Mouse (Mus musculus) hindbrain, embryonic 16.5 days (tissue): ENCODE measurements around the gene Tesc. TPM values are rescaled to one million over a fixed set of nuclear protein-coding genes. Genes with fewer than 3 reads are reported as not detected.

Experiments used
- ATAC-seq: fragments of 200-750 bp; cut with Nextera tagmentation; 2 replicates; pipeline ENCODE4 v1.8.0; 2017; ENCODE audit warnings: moderate TSS enrichment, moderate library complexity
- H3K27ac ChIP-seq: fragments of 300-500 bp; sonication (generic); 2 replicates; pipeline ENCODE4 v1.5.1; 2014; ENCODE audit warnings: low read depth, mild to moderate bottlenecking, control low read depth, low read length, moderate library complexity
- H3K27me3 ChIP-seq: fragments of 300-500 bp; sonication (generic); replicated peaks from 2 replicates; pipeline ENCODE4 v1.6.1; 2014; ENCODE audit warnings: low read length; ENCODE audit not compliant: control insufficient read depth, insufficient read depth
- H3K36me3 ChIP-seq: fragments of 300-500 bp; sonication (generic); 2 replicates; pipeline ENCODE4 v1.6.1; 2014; ENCODE audit warnings: mild to moderate bottlenecking, low read length, moderate library complexity, mixed read lengths; ENCODE audit not compliant: control insufficient read depth, insufficient read depth
- H3K4me1 ChIP-seq: fragments of 300-500 bp; sonication (generic); 2 replicates; pipeline ENCODE4 v1.6.1; 2014; ENCODE audit warnings: low read depth, low read length; ENCODE audit not compliant: control insufficient read depth, insufficient read depth
- H3K4me2 ChIP-seq: fragments of 300-500 bp; sonication (generic); 2 replicates; pipeline ENCODE4 v1.6.1; 2014; ENCODE audit warnings: mild to moderate bottlenecking, low read length, control low read depth, moderate library complexity
- H3K4me3 ChIP-seq: fragments of 300-500 bp; sonication (generic); 2 replicates; pipeline ENCODE4 v1.5.1; 2014; ENCODE audit warnings: mild to moderate bottlenecking, low read length, control low read depth, moderate library complexity
- H3K9ac ChIP-seq: fragments of 300-500 bp; sonication (generic); 2 replicates; pipeline ENCODE4 v1.6.1; 2014; ENCODE audit warnings: low read depth, mild to moderate bottlenecking, control low read depth, low read length, moderate library complexity
- H3K9me3 ChIP-seq: fragments of 300-500 bp; sonication (generic); 2 replicates; pipeline ENCODE4 v1.6.1; 2014; ENCODE audit warnings: mild to moderate bottlenecking, low read length, moderate library complexity; ENCODE audit not compliant: control insufficient read depth
- WGBS: fragments of 180-500 bp; shearing (Covaris S2); extraction: QIAGEN DNeasy Blood & Tissue Kit; methylation state at CpG from one replicate; pipeline ENCODE4 v1.1.7; 2014; 5-methylcytosine and 5-hydroxymethylcytosine counted together
- polyA plus RNA-seq: library from polyadenylated mRNA; unstranded; fragments of >200 nt; fragmentation: Nextera tagmentation; extraction: Ambion mirVana; gene quantifications from 2 replicates; pipeline ENCODE4 v1.2.1, GENCODE M21; 2015

The Tesc gene
- polyA plus RNA-seq, 1 experiment from 2014 or later: 5.4 TPM

GRCm38 (mm10) chr5:118071766-118072165 lies 44.2 kb downstream of the Tesc start:
- 64% methylated on average over 5 of the region's 5 CpGs for WGBS
- Histone ChIP-seq H3K36me3 (peaks cover 4% of the 10 kb centered on the region; the same call in 1 of the 2 replicates), H3K9ac (no peak overlapping the region), H3K9me3 (no peaks in the 10 kb centered on the region), H3K4me3 (no peak overlapping the region), H3K27ac (no peak overlapping the region), H3K4me2 (no peak overlapping the region), H3K27me3 (no peaks in the 10 kb centered on the region), H3K4me1 (peaks cover 16% of the 10 kb centered on the region)
- no peak for ATAC-seq

GRCm38 (mm10) chr5:118073213-118073773 lies 45.8 kb downstream of the Tesc start:
- H3K27ac ChIP-seq: no peak overlapping the region
- no peaks in the 10 kb centered on the region for H3K36me3 ChIP-seq
- peaks cover 20% of the 10 kb centered on the region for H3K4me1 ChIP-seq
- H3K27me3 ChIP-seq: no peaks in the 10 kb centered on the region
- peak; percentile 46; the same call in 1 of the 2 replicates for ATAC-seq
- H3K9me3 ChIP-seq: no peaks in the 10 kb centered on the region
- no peak overlapping the region for H3K4me3 ChIP-seq
- WGBS: 36% methylated on average over 15 of the region's 15 CpGs
- H3K4me2 ChIP-seq: no peak overlapping the region
- H3K9ac ChIP-seq: no peak overlapping the region

- peak overlapping the region; percentile 57; the same call in 1 of the 2 replicates for H3K27ac ChIP-seq
- WGBS: 53% methylated on average over 15 of the region's 15 CpGs
- peak; percentile 18 for ATAC-seq
- no peaks in the 10 kb centered on the region for H3K9me3 ChIP-seq
- peaks cover 47% of the 10 kb centered on the region for H3K4me1 ChIP-seq
- no peak overlapping the region for H3K9ac ChIP-seq
- no peak overlapping the region for H3K4me3 ChIP-seq
- H3K36me3 ChIP-seq: no peaks in the 10 kb centered on the region
- no peak overlapping the region for H3K4me2 ChIP-seq
- no peaks in the 10 kb centered on the region for H3K27me3 ChIP-seq
Observed at GRCm38 (mm10) chr5:118076721-118077592, 49.4 kb downstream of the Tesc start.

- Histone ChIP-seq H3K36me3 (no peaks in the 10 kb centered on the region), H3K4me3 (no peak overlapping the region), H3K9me3 (no peaks in the 10 kb centered on the region), H3K4me1 (peaks cover 54% of the 10 kb centered on the region), H3K9ac (no peak overlapping the region), H3K27ac (no peak overlapping the region), H3K27me3 (no peaks in the 10 kb centered on the region), H3K4me2 (no peak overlapping the region)
- no peak for ATAC-seq
- 89% methylated on average over 6 of the region's 6 CpGs for WGBS
Observed at GRCm38 (mm10) chr5:118078550-118078949, 51.0 kb downstream of the Tesc start.

- Histone ChIP-seq H3K36me3 (no peaks in the 10 kb centered on the region), H3K4me1 (peaks cover 57% of the 10 kb centered on the region), H3K9me3 (no peaks in the 10 kb centered on the region), H3K9ac (no peak overlapping the region), H3K27me3 (no peaks in the 10 kb centered on the region), H3K4me3 (no peak overlapping the region), H3K4me2 (no peak overlapping the region), H3K27ac (no peak overlapping the region)
- no peak for ATAC-seq
- WGBS: 22% methylated on average over 6 of the region's 6 CpGs
Observed at GRCm38 (mm10) chr5:118079354-118079753, 51.8 kb downstream of the Tesc start.

GRCm38 (mm10) chr5:118079839-118080250 lies 52.3 kb downstream of the Tesc start:
- Histone ChIP-seq H3K36me3 (no peaks in the 10 kb centered on the region), H3K27me3 (no peaks in the 10 kb centered on the region), H3K4me1 (peaks cover 62% of the 10 kb centered on the region), H3K4me3 (no peak overlapping the region), H3K9me3 (no peaks in the 10 kb centered on the region), H3K9ac (no peak overlapping the region), H3K4me2 (no peak overlapping the region), H3K27ac (no peak overlapping the region)
- no peak for ATAC-seq
- WGBS: 32% methylated on average over 11 of the region's 11 CpGs

- no peak for ATAC-seq
- Histone ChIP-seq H3K9me3 (no peaks in the 10 kb centered on the region), H3K36me3 (no peaks in the 10 kb centered on the region), H3K4me1 (peaks cover 67% of the 10 kb centered on the region), H3K9ac (no peak overlapping the region), H3K4me2 (no peak overlapping the region), H3K4me3 (no peak overlapping the region), H3K27me3 (no peaks in the 10 kb centered on the region), H3K27ac (no peak overlapping the region)
- WGBS: 66% methylated on average over 9 of the region's 9 CpGs
Observed at GRCm38 (mm10) chr5:118081374-118081949, 53.9 kb downstream of the Tesc start.

- ATAC-seq: no peak
- Histone ChIP-seq H3K4me3 (no peak overlapping the region), H3K27ac (no peak overlapping the region), H3K4me2 (no peak overlapping the region), H3K27me3 (no peaks in the 10 kb centered on the region), H3K9me3 (no peaks in the 10 kb centered on the region), H3K36me3 (no peaks in the 10 kb centered on the region), H3K4me1 (peaks cover 67% of the 10 kb centered on the region), H3K9ac (no peak overlapping the region)
- WGBS: 81% methylated on average over 6 of the region's 6 CpGs
Observed at GRCm38 (mm10) chr5:118081996-118082395, 54.5 kb downstream of the Tesc start.

- no peak overlapping the region for H3K4me3 ChIP-seq
- peaks cover 66% of the 10 kb centered on the region for H3K4me1 ChIP-seq
- 45% methylated on average over 12 of the region's 12 CpGs for WGBS
- H3K9me3 ChIP-seq: no peaks in the 10 kb centered on the region
- no peak overlapping the region for H3K4me2 ChIP-seq
- H3K27ac ChIP-seq: peak overlapping the region; percentile 46
- ATAC-seq: peak; percentile 43; the same call in 1 of the 2 replicates
- no peak overlapping the region for H3K9ac ChIP-seq
- H3K36me3 ChIP-seq: no peaks in the 10 kb centered on the region
- no peaks in the 10 kb centered on the region for H3K27me3 ChIP-seq
Observed at GRCm38 (mm10) chr5:118083060-118083638, 55.6 kb downstream of the Tesc start.
